Mouse (Mus musculus) megakaryocyte, embryonic 14.5 days (primary cell): ENCODE data around the gene Dlg4.

Experiments
- FLI1 ChIP-seq: IDR thresholded peaks from 2 replicates; pipeline ENCODE4 v1.6.1; 2012; ENCODE audit warnings: low read length, inconsistent platforms, mixed read lengths
- GATA1 ChIP-seq: IDR thresholded peaks from 3 replicates; pipeline ENCODE4 v1.6.1; 2012; ENCODE audit warnings: mixed read lengths, low read length, inconsistent platforms, borderline replicate concordance

DNA sequence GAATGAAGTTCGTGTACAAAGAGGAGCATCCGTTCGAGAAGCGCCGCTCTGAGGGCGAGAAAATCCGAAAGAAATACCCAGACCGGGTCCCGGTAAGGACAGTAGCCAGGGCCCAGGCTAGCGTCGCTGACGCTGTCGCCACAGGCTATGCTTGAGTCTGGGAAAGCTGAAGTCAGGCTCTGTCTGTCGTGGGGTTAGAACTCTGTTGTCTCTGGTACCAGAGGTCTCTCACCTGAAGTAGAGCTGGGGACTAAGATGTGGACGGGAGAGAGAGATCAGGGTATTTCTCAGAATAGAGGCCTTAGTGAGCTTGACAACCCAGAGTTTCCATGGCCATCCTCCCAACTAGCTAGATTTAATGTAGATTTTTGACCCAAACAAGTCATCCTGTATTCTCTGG, 25.0 kb upstream of the Dlg4 start:
- TF ChIP-seq FLI1 (no peak), GATA1 (no peak)
